Mouse (Mus musculus) limb, embryonic 11.5 days (tissue): ENCODE data around the gene Gm28553. TPM values are rescaled to one million over a fixed set of nuclear protein-coding genes. Genes with fewer than 3 reads are reported as not detected.
"Not testable (repeated sequence)": the region's sequence is repeated elsewhere in the genome, so short reads cannot be mapped to it uniquely, and the experiment has no call there.

Experiments
- ATAC-seq: fragments of 200-750 bp; cut with Nextera tagmentation; 2 replicates; pipeline ENCODE4 v1.8.0; 2017; ENCODE audit warnings: low read depth; ENCODE audit not compliant: insufficient number of reproducible peaks, low FRiP score, low TSS enrichment
- DNase-seq: peaks from one replicate; pipeline ENCODE4 v3.0.0-alpha.2; 2015; ENCODE audit warnings: low spot score
- H3K27ac ChIP-seq: fragments of 300-500 bp; sonication (generic); replicated peaks from 2 replicates; pipeline ENCODE4 v1.5.1; 2014; ENCODE audit warnings: low read depth, mild to moderate bottlenecking, low read length
- H3K27me3 ChIP-seq: fragments of 300-500 bp; sonication (generic); 2 replicates; pipeline ENCODE4 v1.6.1; 2014; ENCODE audit warnings: mild to moderate bottlenecking, low read length, mixed read lengths; ENCODE audit not compliant: control insufficient read depth, insufficient read depth
- H3K36me3 ChIP-seq: fragments of 300-500 bp; sonication (generic); 2 replicates; pipeline ENCODE4 v1.6.1; 2014; ENCODE audit warnings: mild to moderate bottlenecking, low read length, moderate library complexity, mixed read lengths; ENCODE audit not compliant: control insufficient read depth, insufficient read depth
- H3K4me1 ChIP-seq: fragments of 300-500 bp; sonication (generic); 2 replicates; pipeline ENCODE4 v1.6.1; 2014; ENCODE audit warnings: low read length, mixed read lengths; ENCODE audit not compliant: control insufficient read depth, insufficient read depth
- H3K4me2 ChIP-seq: fragments of 300-500 bp; sonication (generic); 2 replicates; pipeline ENCODE4 v1.6.1; 2014; ENCODE audit warnings: low read depth, mild to moderate bottlenecking, moderate library complexity; ENCODE audit not compliant: severe bottlenecking
- H3K4me3 ChIP-seq: fragments of 300-500 bp; sonication (generic); 2 replicates; pipeline ENCODE4 v1.5.1; 2014; ENCODE audit warnings: low read depth, low read length
- H3K9ac ChIP-seq: fragments of 300-500 bp; sonication (generic); 2 replicates; pipeline ENCODE4 v1.6.1; 2014; ENCODE audit warnings: mild to moderate bottlenecking, low read length
- H3K9me3 ChIP-seq: fragments of 300-500 bp; sonication (generic); 2 replicates; pipeline ENCODE4 v1.6.1; 2016; ENCODE audit warnings: low read length; ENCODE audit not compliant: control insufficient read depth
- WGBS: fragments of 180-500 bp; shearing (Covaris S2); extraction: QIAGEN DNeasy Blood & Tissue Kit; methylation state at CpG from one replicate; pipeline ENCODE4 v1.1.7; 2014; 5-methylcytosine and 5-hydroxymethylcytosine counted together
- polyA plus RNA-seq: library from polyadenylated mRNA; unstranded; fragments of >200 nt; fragmentation: Nextera tagmentation; extraction: Ambion mirVana; gene quantifications from 2 replicates; pipeline ENCODE4 v1.2.1, GENCODE M21; 2014

Gene Gm28553
- polyA plus RNA-seq, result not detected in 2 replicates

DNA sequence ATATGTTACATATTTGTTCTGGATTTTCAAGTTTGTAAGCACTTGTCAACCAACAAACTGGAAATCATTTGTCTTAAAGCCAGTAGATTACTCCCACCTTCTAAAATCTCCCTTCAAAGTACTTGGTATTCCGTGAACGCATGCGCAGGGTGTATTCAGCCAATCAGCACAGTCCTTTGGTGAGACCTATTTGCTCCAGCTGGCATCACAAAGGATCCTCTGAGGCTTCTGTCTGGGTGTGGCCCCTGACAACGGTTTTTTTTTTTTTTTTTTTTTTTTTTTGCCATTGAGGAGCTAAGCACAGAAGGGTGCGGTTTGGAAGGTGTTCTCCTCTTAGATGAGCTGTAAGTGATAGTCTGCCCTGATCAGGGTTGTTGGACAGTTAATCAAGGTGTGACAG lies at the start of gene Gm28553:
Gene Gm28553 (plus strand): TSS at position 301 of the 400 bp plus-strand sequence.
- not testable (repeated sequence) for H3K36me3 ChIP-seq, H3K4me3 ChIP-seq, H3K9ac ChIP-seq, H3K27ac ChIP-seq, DNase-seq, ATAC-seq, H3K9me3 ChIP-seq, H3K4me2 ChIP-seq, H3K4me1 ChIP-seq, H3K27me3 ChIP-seq
- WGBS, result no CpG with 5 or more reads among the region's 5 CpGs
